16 mouse cellular contexts compared by ENCODE assay signal in genomic region chr1:88094270-88094676, GRCm38 (mm10). TPM values are rescaled to one million over a fixed set of nuclear protein-coding genes. Genes with fewer than 3 reads are reported as not detected.
DNase-seq lines count a peak whose midpoint lies in the region; ATAC-seq and TF ChIP-seq lines count a peak whose summit lies in the region.
"Not testable (repeated sequence)": the region's sequence is repeated elsewhere in the genome, so short reads cannot be mapped to it uniquely, and the experiment has no call there.
"Had no signal": no experiment of that assay in that cellular context is flagged by ENCODE, and none has a peak within 500 bp of the region (broad histone marks: within the 10 kb centered on the region; RNA-seq: fewer than 3 reads in every experiment).

No protein-coding gene starts in this region.

- peak overlapping the region; percentile 49; the same call in 1 of the 2 replicates for H3K4me2 ChIP-seq in intestine, embryonic 16.5 days (ENCODE audit: low read depth, low read length)
- H3K4me2 ChIP-seq in liver, embryonic 13.5 days; stomach, embryonic 15.5 days: not testable (repeated sequence)

- not testable (repeated sequence) for H3K9ac ChIP-seq in intestine, embryonic 16.5 days (ENCODE audit: low read depth, low read length); liver, embryonic 13.5 days; stomach, embryonic 15.5 days

- not testable (repeated sequence) for H3K4me1 ChIP-seq in bone marrow, adult 2 months (ENCODE audit: control insufficient read depth, insufficient read depth, low read length); intestine, embryonic 16.5 days (ENCODE audit: control insufficient read depth, insufficient read depth, low read length); liver, embryonic 13.5 days (replicated peaks); stomach, embryonic 15.5 days

- H3K4me3 ChIP-seq in bone marrow, adult 2 months (replicated peaks; ENCODE audit: control insufficient read depth, low read depth, low read length); intestine, embryonic 16.5 days (ENCODE audit: low read length); liver, embryonic 13.5 days (replicated peaks); stomach, embryonic 15.5 days (replicated peaks): not testable (repeated sequence)

- 3% methylated on average over 3 of the region's 3 CpGs for WGBS in bone marrow, adult 2 months
- WGBS in intestine, embryonic 16.5 days: 58% methylated on average over 3 of the region's 3 CpGs
- WGBS in liver, embryonic 13.5 days (ENCODE audit: insufficient replicate concordance): 32% methylated on average over 3 of the region's 3 CpGs
- 62% methylated on average over 3 of the region's 3 CpGs for WGBS in stomach, embryonic 15.5 days

- TF ChIP-seq POLR2A in bone marrow, adult 2 months (IDR thresholded peaks at IDR 0.05; ENCODE audit: borderline replicate concordance, control insufficient read depth, low read depth, low read length): not testable (repeated sequence)

- peak overlapping the region; percentile 79 for H3K27ac ChIP-seq in bone marrow, adult 2 months (ENCODE audit: control insufficient read depth, insufficient read depth, low read depth, low read length, poor library complexity)
- H3K27ac ChIP-seq in intestine, embryonic 16.5 days (ENCODE audit: low read length): peak overlapping the region; percentile 89
- not testable (repeated sequence) for H3K27ac ChIP-seq in liver, embryonic 13.5 days
- peak overlapping the region; percentile 82 for H3K27ac ChIP-seq in stomach, embryonic 15.5 days

- DNase-seq in CD4-positive, CD25-positive, alpha-beta regulatory T cell, adult 2 months (ENCODE audit: low read depth, low spot score): peak; percentile 19
- DNase-seq in kidney, postnatal 25 days: peak; percentile 30 to 49
- not testable (repeated sequence) for DNase-seq in liver, embryonic 13.5 days

- H3K36me3 ChIP-seq in intestine, embryonic 16.5 days (ENCODE audit: control insufficient read depth, insufficient read depth, low read length); liver, embryonic 13.5 days; stomach, embryonic 15.5 days: not testable (repeated sequence)

- 0 out of 2 replicates have a peak, but pooled peaks have one; percentile 13 for TF ChIP-seq CTCF in bone marrow, adult 2 months (IDR thresholded peaks at IDR 0.05; ENCODE audit: control insufficient read depth, insufficient read depth, low read length)

- H3K9me3 ChIP-seq in intestine, embryonic 16.5 days (ENCODE audit: control insufficient read depth, low read length); liver, embryonic 13.5 days (replicated peaks); stomach, embryonic 15.5 days: not testable (repeated sequence)

- peak; percentile 17; the same call in 1 of the 2 replicates for ATAC-seq in erythroid progenitor cell, adult 5-6 weeks (replicated peaks; ENCODE audit: low FRiP score, poor library complexity, severe bottlenecking)
- peak; percentile 69; the same call in 1 of the 2 replicates for ATAC-seq in intestine, embryonic 16.5 days
- ATAC-seq in liver, embryonic 13.5 days (ENCODE audit: low read depth): 0 out of 2 replicates have a peak, but pooled peaks have one; percentile 48
- peak; percentile 63 for ATAC-seq in megakaryocyte progenitor cell, adult 5-6 weeks (replicated peaks; ENCODE audit: poor library complexity)
- ATAC-seq in stomach, embryonic 15.5 days (ENCODE audit: insufficient read depth, low FRiP score, low read depth): not testable (repeated sequence)

- H3K27me3 ChIP-seq in intestine, embryonic 16.5 days (replicated peaks; ENCODE audit: control insufficient read depth, insufficient read depth, low read length); liver, embryonic 13.5 days; stomach, embryonic 15.5 days (replicated peaks): not testable (repeated sequence)

RNA-seq across cellular contexts. Expression of gene Ugt1a7c, which starts 0.6 kb away (rescaled TPM):
- polyA plus RNA-seq in bone marrow, adult 2 months (2011; ENCODE audit: insufficient read depth, insufficient read length, low replicate concordance, missing spikeins): 3.8 TPM in 1 of 2 replicates, not detected in the other
- total RNA-seq in erythroid progenitor cell, adult 5-6 weeks (2015; ENCODE audit: low replicate concordance): 4.0 and 7.5 TPM in 2 replicates
- total RNA-seq in erythroid progenitor cell, adult 5-6 weeks (2017; ENCODE audit: low replicate concordance): 3.6 and 11.5 TPM in 2 replicates
- 82.7 and 89.2 TPM in 2 replicates for polyA plus RNA-seq in intestine, embryonic 16.5 days (2015; fragmentation: Nextera tagmentation; extraction: Ambion mirVana)
- polyA plus RNA-seq in liver, embryonic 13.5 days (2015; fragmentation: Nextera tagmentation; extraction: Ambion mirVana): 1.7 and 1.9 TPM in 2 replicates
- 24.0 and 29.5 TPM in 2 replicates for total RNA-seq in megakaryocyte progenitor cell, adult 5-6 weeks (2015)
- 37.6 and 47.2 TPM in 2 replicates for total RNA-seq in megakaryocyte progenitor cell, adult 5-6 weeks (2017)
- 12.5 and 19.6 TPM in 2 replicates for polyA plus RNA-seq in stomach, embryonic 15.5 days (2015; fragmentation: Nextera tagmentation; extraction: Ambion mirVana)

RNA-seq across cellular contexts. Expression of gene Ugt1a8, which starts 6.7 kb away (rescaled TPM):
- polyA plus RNA-seq in bone marrow, adult 2 months (2011; ENCODE audit: insufficient read depth, insufficient read length, low replicate concordance, missing spikeins): not detected in 2 replicates
- not detected in 2 replicates for total RNA-seq in erythroid progenitor cell, adult 5-6 weeks (2015; ENCODE audit: low replicate concordance)
- total RNA-seq in erythroid progenitor cell, adult 5-6 weeks (2017; ENCODE audit: low replicate concordance): not detected in 2 replicates
- polyA plus RNA-seq in intestine, embryonic 16.5 days (2015; fragmentation: Nextera tagmentation; extraction: Ambion mirVana): not detected in 2 replicates
- not detected in 2 replicates for polyA plus RNA-seq in liver, embryonic 13.5 days (2015; fragmentation: Nextera tagmentation; extraction: Ambion mirVana)
- total RNA-seq in megakaryocyte progenitor cell, adult 5-6 weeks (2015): not detected in 2 replicates
- total RNA-seq in megakaryocyte progenitor cell, adult 5-6 weeks (2017): not detected in 2 replicates
- not detected in 2 replicates for polyA plus RNA-seq in stomach, embryonic 15.5 days (2015; fragmentation: Nextera tagmentation; extraction: Ambion mirVana)
- total RNA-seq: adrenal gland, adult 2 months; ES-E14; gastrocnemius, postnatal 10 days; left cerebral cortex, adult 8-10 months had no signal
- polyA plus RNA-seq: adrenal gland, adult 2 months; forebrain, embryonic 14.5 days; heart, embryonic 14.5 days; hindbrain, embryonic 16.5 days; spleen, adult 2 months had no signal

RNA-seq across cellular contexts. Expression of gene Ugt1a6b, which starts 8.8 kb away (rescaled TPM):
- polyA plus RNA-seq in bone marrow, adult 2 months (2011; ENCODE audit: insufficient read depth, insufficient read length, low replicate concordance, missing spikeins): 1.1 and 6.5 TPM in 2 replicates
- not detected in 2 replicates for total RNA-seq in erythroid progenitor cell, adult 5-6 weeks (2015; ENCODE audit: low replicate concordance)
- not detected in 2 replicates for total RNA-seq in erythroid progenitor cell, adult 5-6 weeks (2017; ENCODE audit: low replicate concordance)
- polyA plus RNA-seq in intestine, embryonic 16.5 days (2015; fragmentation: Nextera tagmentation; extraction: Ambion mirVana): 0.36 and 0.49 TPM in 2 replicates
- 2.1 TPM in 2 replicates for polyA plus RNA-seq in liver, embryonic 13.5 days (2015; fragmentation: Nextera tagmentation; extraction: Ambion mirVana)
- total RNA-seq in megakaryocyte progenitor cell, adult 5-6 weeks (2015): 0.91 and 1.0 TPM in 2 replicates
- total RNA-seq in megakaryocyte progenitor cell, adult 5-6 weeks (2017): 0.87 and 1.6 TPM in 2 replicates
- polyA plus RNA-seq in stomach, embryonic 15.5 days (2015; fragmentation: Nextera tagmentation; extraction: Ambion mirVana): 2.6 and 3.9 TPM in 2 replicates
- polyA plus RNA-seq: heart, embryonic 14.5 days had no signal

RNA-seq across cellular contexts. Expression of gene Ugt1a9, which starts 23.7 kb away (rescaled TPM):
- polyA plus RNA-seq in bone marrow, adult 2 months (2011; ENCODE audit: insufficient read depth, insufficient read length, low replicate concordance, missing spikeins): not detected in 2 replicates
- not detected in 2 replicates for total RNA-seq in erythroid progenitor cell, adult 5-6 weeks (2015; ENCODE audit: low replicate concordance)
- not detected in 2 replicates for total RNA-seq in erythroid progenitor cell, adult 5-6 weeks (2017; ENCODE audit: low replicate concordance)
- 17.8 and 23.5 TPM in 2 replicates for polyA plus RNA-seq in intestine, embryonic 16.5 days (2015; fragmentation: Nextera tagmentation; extraction: Ambion mirVana)
- polyA plus RNA-seq in liver, embryonic 13.5 days (2015; fragmentation: Nextera tagmentation; extraction: Ambion mirVana): 0.16 and 0.21 TPM in 2 replicates
- total RNA-seq in megakaryocyte progenitor cell, adult 5-6 weeks (2015): not detected in 2 replicates
- not detected in 2 replicates for total RNA-seq in megakaryocyte progenitor cell, adult 5-6 weeks (2017)
- 1.7 and 1.8 TPM in 2 replicates for polyA plus RNA-seq in stomach, embryonic 15.5 days (2015; fragmentation: Nextera tagmentation; extraction: Ambion mirVana)
- total RNA-seq: ES-E14; gastrocnemius, postnatal 10 days; left cerebral cortex, adult 8-10 months had no signal
- polyA plus RNA-seq: adrenal gland, adult 2 months; forebrain, embryonic 14.5 days; heart, embryonic 14.5 days; hindbrain, embryonic 16.5 days; spleen, adult 2 months had no signal

RNA-seq across cellular contexts. Expression of gene Ugt1a10, which starts 39.1 kb away (rescaled TPM):
- not detected in 2 replicates for polyA plus RNA-seq in bone marrow, adult 2 months (2011; ENCODE audit: insufficient read depth, insufficient read length, low replicate concordance, missing spikeins)
- total RNA-seq in erythroid progenitor cell, adult 5-6 weeks (2015; ENCODE audit: low replicate concordance): not detected in 2 replicates
- not detected in 2 replicates for total RNA-seq in erythroid progenitor cell, adult 5-6 weeks (2017; ENCODE audit: low replicate concordance)
- not detected in 2 replicates for polyA plus RNA-seq in intestine, embryonic 16.5 days (2015; fragmentation: Nextera tagmentation; extraction: Ambion mirVana)
- polyA plus RNA-seq in liver, embryonic 13.5 days (2015; fragmentation: Nextera tagmentation; extraction: Ambion mirVana): not detected in 2 replicates
- total RNA-seq in megakaryocyte progenitor cell, adult 5-6 weeks (2015): not detected in 2 replicates
- not detected in 2 replicates for total RNA-seq in megakaryocyte progenitor cell, adult 5-6 weeks (2017)
- 0.28 TPM in 1 of 2 replicates, not detected in the other for polyA plus RNA-seq in stomach, embryonic 15.5 days (2015; fragmentation: Nextera tagmentation; extraction: Ambion mirVana)
- total RNA-seq: adrenal gland, adult 2 months; ES-E14; gastrocnemius, postnatal 10 days; left cerebral cortex, adult 8-10 months had no signal
- polyA plus RNA-seq: adrenal gland, adult 2 months; forebrain, embryonic 14.5 days; heart, embryonic 14.5 days; hindbrain, embryonic 16.5 days; spleen, adult 2 months had no signal
